Mouse (Mus musculus) MEL-GATA-1-ER (cell line): Measurements from ENCODE around the gene Lrch3.
"Not testable (repeated sequence)": the region's sequence is repeated elsewhere in the genome, so short reads cannot be mapped to it uniquely, and the experiment has no call there.

Experiments
- DNase-seq: peaks from one replicate; pipeline ENCODE4 v3.0.0-alpha.2; 2012; ENCODE audit warnings: low read depth; ENCODE audit errors: extremely low read depth

Gene Lrch3

GRCm38 (mm10) chr16:32913212-32913611 is 688 bp upstream of the Lrch3 start:
- DNase-seq: no peak

DNA sequence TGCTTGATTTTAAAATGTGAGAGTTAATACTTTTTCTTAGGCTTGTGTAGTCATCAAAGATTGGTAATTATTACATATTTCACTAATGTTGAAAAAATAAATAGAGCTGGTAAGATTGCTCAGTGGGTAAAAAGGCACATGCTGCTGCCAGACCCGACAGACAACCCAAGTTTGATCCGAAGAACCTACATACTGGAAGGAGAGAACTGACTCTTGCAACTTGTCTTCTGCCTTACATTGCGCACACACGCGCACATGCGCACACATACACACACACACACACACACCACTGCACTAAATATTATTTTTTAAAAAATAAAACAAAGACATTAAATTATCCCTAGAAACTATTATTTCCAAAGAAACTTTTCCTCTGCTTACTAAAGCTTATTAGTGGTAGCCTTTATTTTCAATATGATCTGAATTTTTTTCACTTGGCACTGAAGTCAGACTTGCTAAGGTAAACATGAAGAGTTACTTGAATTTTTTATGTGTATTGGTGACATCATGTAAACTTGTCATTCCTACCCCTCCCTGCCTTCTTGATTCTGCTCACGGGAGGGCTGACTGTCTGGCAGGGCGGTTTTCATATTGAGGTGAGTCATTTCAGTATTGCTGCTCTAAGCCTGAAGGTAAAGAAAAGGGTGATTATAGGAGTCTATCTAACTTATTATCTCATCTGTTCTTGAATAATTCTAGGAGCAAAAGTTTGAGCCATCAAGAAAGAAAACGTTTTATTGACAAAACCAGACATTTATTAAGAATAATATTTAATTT is 1.6 kb downstream of the Lrch3 start:
- peak; percentile 21 for DNase-seq

DNA sequence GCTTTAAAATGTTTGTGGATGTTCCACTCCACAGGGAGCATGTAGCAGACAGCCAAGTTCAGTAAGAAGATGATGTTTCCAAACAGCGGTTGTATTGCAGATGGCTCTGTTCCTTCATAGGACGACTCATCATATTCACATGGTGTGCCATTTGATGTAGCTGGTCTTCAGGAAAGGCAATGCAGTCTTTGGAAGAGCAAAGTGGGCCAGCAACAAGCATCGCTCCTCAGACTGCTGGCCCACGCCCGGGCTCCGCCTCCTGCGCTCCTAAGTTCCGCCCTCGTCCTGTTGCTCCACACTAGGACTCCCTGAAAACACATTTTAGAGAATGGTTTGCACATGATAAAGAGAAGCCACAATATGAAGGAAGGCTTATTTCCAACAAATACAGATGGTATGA is 12.7 kb downstream of the Lrch3 start:
- DNase-seq: not testable (repeated sequence)

- no peak for DNase-seq
Measured at GRCm38 (mm10) chr16:32927044-32927443, 13.1 kb downstream of the Lrch3 start.

GRCm38 (mm10) chr16:32929918-32930317 is 16.0 kb downstream of the Lrch3 start:
- DNase-seq: no peak

DNA sequence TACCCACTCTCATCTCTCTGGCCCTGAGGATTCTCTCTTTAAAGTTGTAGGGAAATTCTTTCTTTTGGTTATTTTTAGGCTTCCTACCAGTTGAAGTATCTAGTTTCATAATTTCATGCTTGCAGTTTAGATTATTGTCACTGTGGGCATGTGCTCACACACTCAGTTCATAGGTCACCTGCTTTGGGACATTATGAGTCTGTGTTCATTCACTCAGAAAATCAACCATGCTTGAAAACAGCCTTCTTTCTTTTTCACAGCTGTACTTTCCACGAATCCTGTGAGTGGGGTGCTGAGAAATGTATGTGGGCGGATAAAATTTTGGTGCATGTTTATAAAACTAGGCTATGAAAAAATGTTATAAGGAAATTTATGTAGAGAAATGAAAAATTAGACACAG is 20.6 kb downstream of the Lrch3 start:
- DNase-seq: no peak

DNA sequence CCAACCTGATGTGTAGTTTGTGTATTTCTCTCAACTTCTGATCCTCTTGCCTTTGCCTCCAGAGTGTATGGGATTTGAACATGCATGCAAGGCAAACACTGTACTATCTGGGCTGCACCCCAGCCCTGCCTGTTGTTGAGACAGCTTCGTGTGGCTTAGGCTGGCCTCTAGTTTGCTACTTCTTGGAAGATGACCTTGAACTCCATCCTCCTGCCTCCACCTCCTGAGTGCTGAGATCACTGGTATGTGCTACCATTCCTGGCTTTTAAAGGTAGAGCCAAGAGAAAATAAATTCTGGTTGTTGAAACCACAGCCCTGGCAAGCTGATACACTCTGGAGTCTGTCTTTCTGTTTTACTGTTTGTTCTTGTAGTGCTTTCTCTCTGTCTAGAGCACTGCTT is 21.2 kb downstream of the Lrch3 start:
- no peak for DNase-seq

DNA sequence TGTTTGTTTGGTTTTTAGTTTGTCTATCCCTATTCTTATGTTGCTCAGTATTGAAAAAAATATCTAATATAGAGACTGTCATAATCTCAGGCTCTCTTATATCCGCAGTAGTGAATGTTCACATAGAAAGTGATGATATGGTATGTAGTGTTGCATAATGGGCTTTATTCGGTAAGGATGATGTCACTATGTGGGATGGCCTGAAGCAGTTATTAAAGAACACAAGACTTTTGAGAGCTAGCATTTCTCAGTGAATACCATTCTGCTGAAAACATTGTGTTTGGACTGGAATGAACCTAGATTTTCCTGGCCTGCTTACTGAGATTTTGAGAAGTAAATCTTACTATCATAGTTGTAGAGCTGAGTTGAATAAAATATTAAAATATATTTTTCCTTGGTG is 23.5 kb downstream of the Lrch3 start:
- no peak for DNase-seq

- peak; percentile 14 for DNase-seq
Measured at GRCm38 (mm10) chr16:32939301-32939700, 25.4 kb downstream of the Lrch3 start.

GRCm38 (mm10) chr16:32939716-32940115 is 25.8 kb downstream of the Lrch3 start:
- peak; percentile 8 for DNase-seq

DNA sequence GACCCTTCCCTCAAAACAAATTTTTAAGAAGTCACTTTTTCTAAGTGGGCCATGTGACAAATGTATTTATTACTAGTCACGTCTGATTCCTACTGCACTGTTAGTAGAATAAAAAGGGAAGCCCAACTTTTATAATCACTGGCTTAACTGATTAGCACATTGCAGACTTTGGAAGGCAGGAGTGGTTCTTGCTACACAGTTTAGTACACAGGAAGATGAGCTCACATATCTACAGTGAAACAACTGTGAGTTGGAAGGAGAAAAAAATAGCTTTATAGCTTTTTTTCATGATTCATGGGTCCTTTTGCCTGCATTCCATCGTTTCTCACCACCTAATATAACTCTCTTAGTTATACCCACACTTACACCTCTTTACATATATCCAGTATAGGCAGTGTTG is 27.3 kb downstream of the Lrch3 start:
- DNase-seq: peak; percentile 86

GRCm38 (mm10) chr16:32942694-32943093 is 28.8 kb downstream of the Lrch3 start:
- DNase-seq: no peak

- no peak for DNase-seq
Measured at GRCm38 (mm10) chr16:32945379-32945778, 31.5 kb downstream of the Lrch3 start.

GRCm38 (mm10) chr16:32948016-32948415 is 34.1 kb downstream of the Lrch3 start:
- no peak for DNase-seq

DNA sequence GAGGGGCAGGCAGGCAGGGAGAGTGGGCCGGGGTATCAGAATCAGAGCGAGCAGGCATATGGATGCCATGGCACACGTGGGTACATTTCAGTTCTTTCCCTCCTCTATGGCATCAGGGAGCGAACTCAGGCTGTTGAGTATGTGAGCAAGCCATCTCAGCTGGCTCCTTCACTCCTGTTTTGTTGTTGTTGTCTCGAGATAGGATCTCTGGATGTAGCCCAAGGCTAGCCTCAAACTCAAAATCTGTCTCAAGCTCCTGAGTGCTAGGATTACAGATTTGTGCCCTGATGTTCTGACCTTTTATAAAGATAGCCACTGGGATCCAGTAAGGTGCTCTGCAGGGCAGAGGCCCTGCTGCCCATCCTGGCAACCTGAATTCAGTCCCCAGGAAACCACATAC is 34.8 kb downstream of the Lrch3 start:
- no peak for DNase-seq

- no peak for DNase-seq
Measured at GRCm38 (mm10) chr16:32949281-32949680, 35.4 kb downstream of the Lrch3 start.

- DNase-seq: no peak
Measured at GRCm38 (mm10) chr16:32951074-32951473, 37.2 kb downstream of the Lrch3 start.

DNA sequence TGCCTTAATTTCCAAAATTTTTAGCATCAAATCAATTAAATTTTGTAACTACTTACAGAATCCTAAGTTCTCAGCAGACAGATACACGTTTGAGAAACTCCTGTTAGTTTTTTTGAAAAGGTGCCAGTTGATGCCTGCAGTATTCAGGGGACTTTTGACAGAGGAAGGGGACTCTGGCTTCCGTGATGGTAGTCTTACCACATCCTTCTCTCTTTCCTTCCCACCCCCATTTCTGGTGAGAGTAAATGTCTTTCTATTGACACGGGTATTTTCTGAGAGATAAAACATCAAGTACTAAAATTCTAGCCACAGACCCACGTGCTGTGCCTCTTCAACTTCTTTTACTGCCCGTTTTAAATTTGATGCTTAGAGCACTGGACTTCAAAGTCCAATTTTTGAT is 39.9 kb downstream of the Lrch3 start:
- DNase-seq: no peak

- no peak for DNase-seq
Measured at GRCm38 (mm10) chr16:32954304-32954703, 40.4 kb downstream of the Lrch3 start.

- no peak for DNase-seq
Measured at GRCm38 (mm10) chr16:32956889-32957288, 43.0 kb downstream of the Lrch3 start.

- DNase-seq: no peak
Measured at GRCm38 (mm10) chr16:32972535-32972934, 58.6 kb downstream of the Lrch3 start.

DNA sequence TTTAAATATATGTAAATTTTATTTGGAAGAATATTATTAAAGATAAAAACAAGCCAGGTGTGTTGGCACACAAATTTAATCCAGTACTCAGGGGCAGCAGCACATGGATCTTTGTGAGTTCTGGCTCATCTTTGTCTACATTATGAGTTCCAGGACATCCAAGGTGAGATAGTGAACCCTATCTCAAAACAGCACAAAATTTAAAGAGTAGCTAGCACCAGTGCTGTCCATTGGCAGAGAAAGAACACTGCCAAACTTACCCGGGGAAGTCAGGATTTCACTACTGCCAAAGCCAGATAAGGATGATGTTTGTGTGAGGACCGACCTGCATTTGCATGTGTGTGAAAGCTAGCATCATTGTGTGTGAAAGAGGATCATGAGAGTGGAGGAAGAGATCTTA is 59.1 kb downstream of the Lrch3 start:
- no peak for DNase-seq

DNA sequence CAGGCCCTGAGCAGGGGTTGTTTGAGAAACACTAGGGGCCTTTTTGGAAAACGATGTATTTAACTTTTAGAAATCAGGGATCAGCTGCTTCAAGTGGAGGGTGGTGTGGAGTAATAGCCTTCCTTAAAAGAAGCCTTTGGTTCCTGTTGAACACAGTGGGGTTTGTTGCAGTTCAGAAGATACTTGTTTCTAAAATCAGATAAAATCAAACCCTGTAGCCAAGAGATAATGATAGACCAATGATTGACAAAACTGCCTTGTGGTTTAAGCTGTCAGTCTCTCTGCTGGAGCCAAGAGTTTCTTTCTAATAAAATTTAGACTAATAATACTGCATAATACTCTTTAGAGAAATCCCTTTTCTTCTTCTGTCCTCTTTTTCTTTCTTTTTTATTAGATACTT is 66.3 kb downstream of the Lrch3 start:
- no peak for DNase-seq

GRCm38 (mm10) chr16:32981405-32981804 is 67.5 kb downstream of the Lrch3 start:
- DNase-seq: no peak
